Mouse (Mus musculus): ENCODE measurements around the gene Lrrc42. TPM values are rescaled to one million over a fixed set of nuclear protein-coding genes. Genes with fewer than 3 reads are reported as not detected.
A peak's percentile ranks its signal among the peaks of the same experiment; 100 is the strongest.

Gene Lrrc42
- total RNA-seq, 4 experiments from 2014 or later: 22.6 to 33.0 (median 28.7) TPM

- DNase-seq (ENCODE audit: low spot score in 2 of 2): no peak
Measured at GRCm38 (mm10) chr4:107249471-107249870, 3.9 kb downstream of the Lrrc42 start.

GRCm38 (mm10) chr4:107248061-107248460 lies 5.3 kb downstream of the Lrrc42 start:
- DNase-seq (ENCODE audit: low spot score in 2 of 2): no peak

GRCm38 (mm10) chr4:107247110-107247509 lies 6.2 kb downstream of the Lrrc42 start:
- no peak for DNase-seq (ENCODE audit: low spot score in 2 of 2)

GRCm38 (mm10) chr4:107246040-107246439 lies 7.3 kb downstream of the Lrrc42 start:
- no peak for DNase-seq (ENCODE audit: low spot score in 2 of 2)

GRCm38 (mm10) chr4:107245368-107245767 lies 8.0 kb downstream of the Lrrc42 start:
- DNase-seq (ENCODE audit: low spot score in 2 of 2): no peak

- no peak for DNase-seq (ENCODE audit: low spot score in 2 of 2)
Measured at GRCm38 (mm10) chr4:107243365-107244333, 9.7 kb downstream of the Lrrc42 start.

GRCm38 (mm10) chr4:107240196-107240595 lies 13.1 kb downstream of the Lrrc42 start:
- no peak for DNase-seq (ENCODE audit: low spot score in 2 of 2)

- DNase-seq (ENCODE audit: low spot score in 2 of 2): no peak
Measured at GRCm38 (mm10) chr4:107238253-107238652, 15.1 kb downstream of the Lrrc42 start.

GRCm38 (mm10) chr4:107232219-107232618 lies 21.1 kb downstream of the Lrrc42 start:
- DNase-seq (ENCODE audit: low spot score in 2 of 2): no peak

GRCm38 (mm10) chr4:107226313-107226712 lies 27.0 kb downstream of the Lrrc42 start:
- DNase-seq (ENCODE audit: low spot score in 2 of 2): no peak

GRCm38 (mm10) chr4:107223225-107224204 lies 29.8 kb downstream of the Lrrc42 start:
- DNase-seq (ENCODE audit: low spot score in 2 of 2): peak in 1 of 2 experiments; percentile 14

- DNase-seq (ENCODE audit: low spot score in 2 of 2): no peak
Measured at GRCm38 (mm10) chr4:107221524-107221923, 31.8 kb downstream of the Lrrc42 start.

GRCm38 (mm10) chr4:107217574-107217973 lies 35.8 kb downstream of the Lrrc42 start:
- no peak for DNase-seq (ENCODE audit: low spot score in 2 of 2)

GRCm38 (mm10) chr4:107213279-107214011 lies 39.9 kb downstream of the Lrrc42 start:
- DNase-seq (ENCODE audit: low spot score in 2 of 2): no peak

- no peak for DNase-seq (ENCODE audit: low spot score in 2 of 2)
Measured at GRCm38 (mm10) chr4:107211936-107212335, 41.4 kb downstream of the Lrrc42 start.

- peak in 1 of 2 experiments; percentile 27 for DNase-seq (ENCODE audit: low spot score in 2 of 2)
Measured at GRCm38 (mm10) chr4:107211465-107211864, 41.9 kb downstream of the Lrrc42 start.

- no peak for DNase-seq (ENCODE audit: low spot score in 2 of 2)
Measured at GRCm38 (mm10) chr4:107210483-107211097, 42.7 kb downstream of the Lrrc42 start.

- no peak for DNase-seq (ENCODE audit: low spot score in 2 of 2)
Measured at GRCm38 (mm10) chr4:107208880-107209279, 44.5 kb downstream of the Lrrc42 start, which contains the start of gene Ldlrad1. Ldlrad1 (plus strand) TSS chr4:107209180.

- DNase-seq (ENCODE audit: low spot score in 2 of 2): no peak
Measured at GRCm38 (mm10) chr4:107207016-107207415, 46.3 kb downstream of the Lrrc42 start.

GRCm38 (mm10) chr4:107203001-107203400 lies 50.3 kb downstream of the Lrrc42 start:
- no peak for DNase-seq (ENCODE audit: low spot score in 2 of 2)
